Mouse (Mus musculus): ENCODE measurements around the gene Sall4. TPM values are rescaled to one million over a fixed set of nuclear protein-coding genes. Genes with fewer than 3 reads are reported as not detected.

Sall4 gene
- polyA plus RNA-seq, 1 experiment from 2014 or later: 3.1 TPM

DNA sequence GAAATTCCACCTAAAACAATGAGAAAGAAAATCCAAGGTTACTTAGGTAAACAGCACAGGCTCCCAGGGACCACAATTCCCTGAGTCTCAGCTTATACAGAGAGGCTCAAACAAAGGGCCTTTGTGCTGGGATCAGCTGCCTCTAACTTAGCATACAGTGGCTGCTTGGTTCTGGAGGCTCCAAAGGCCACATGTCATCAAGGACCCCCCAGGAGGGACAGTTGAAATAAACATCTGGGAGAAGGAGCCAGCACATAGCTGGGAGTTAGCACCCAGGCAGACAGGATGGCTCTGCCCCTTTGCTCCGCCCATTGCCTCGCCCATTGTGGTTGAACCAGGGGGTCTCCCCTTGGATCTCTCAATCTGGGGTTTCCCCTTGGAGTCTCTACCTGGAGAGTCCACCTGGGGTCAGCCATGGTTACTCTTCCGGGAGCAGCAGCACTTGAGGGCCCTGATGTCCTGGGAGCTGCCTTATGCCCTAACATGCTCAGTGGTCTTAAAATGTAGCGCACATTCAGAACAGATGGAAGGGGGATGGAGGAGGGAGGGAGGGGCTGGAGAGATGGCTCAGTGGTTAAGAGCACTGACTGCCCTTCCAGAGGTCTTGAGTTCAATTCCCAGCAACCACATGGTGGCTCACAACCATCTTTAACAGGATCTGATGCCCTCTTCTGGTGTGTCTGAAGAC, 23.5 kb upstream of the Sall4 start:
- H3K4me3 ChIP-seq (ENCODE audit: low read depth, low read length): no peak overlapping the region
- ATAC-seq: no peak
- H3K9me3 ChIP-seq (ENCODE audit: low read length): no peaks in the 10 kb centered on the region
- 70% methylated on average over 4 of the region's 4 CpGs for WGBS (ENCODE audit: insufficient replicate concordance)
- H3K9ac ChIP-seq (replicated peaks): no peak overlapping the region
- no peaks in the 10 kb centered on the region for H3K4me1 ChIP-seq (ENCODE audit: insufficient read depth)
- H3K27me3 ChIP-seq (ENCODE audit: insufficient read depth, low read length): no peaks in the 10 kb centered on the region
- TF ChIP-seq CTCF (IDR thresholded peaks at IDR 0.05; ENCODE audit: low read depth) (no peak), EP300 (IDR thresholded peaks at IDR 0.05; ENCODE audit: low read depth) (no peak)
- H3K27ac ChIP-seq (ENCODE audit: low read depth): no peak overlapping the region
- no peaks in the 10 kb centered on the region for H3K36me3 ChIP-seq (replicated peaks; ENCODE audit: insufficient read depth, low read length)
- no peak for DNase-seq
- no peak overlapping the region for H3K4me2 ChIP-seq (ENCODE audit: low read depth, low read length)

- ATAC-seq (no peak), DNase-seq (no peak)
- no peaks in the 10 kb centered on the region for H3K9me3 ChIP-seq (ENCODE audit: low read length)
- no peak overlapping the region for H3K4me2 ChIP-seq (ENCODE audit: low read depth, low read length)
- WGBS (ENCODE audit: insufficient replicate concordance): 81% methylated on average over 9 of the region's 9 CpGs
- H3K27me3 ChIP-seq (ENCODE audit: insufficient read depth, low read length): no peaks in the 10 kb centered on the region
- no peak overlapping the region for H3K27ac ChIP-seq (ENCODE audit: low read depth)
- no peaks in the 10 kb centered on the region for H3K4me1 ChIP-seq (ENCODE audit: insufficient read depth)
- no peak overlapping the region for H3K4me3 ChIP-seq (ENCODE audit: low read depth, low read length)
- H3K9ac ChIP-seq (replicated peaks): no peak overlapping the region
- no peak for TF ChIP-seq EP300 (IDR thresholded peaks at IDR 0.05; ENCODE audit: low read depth)
- no peak for TF ChIP-seq CTCF (IDR thresholded peaks at IDR 0.05; ENCODE audit: low read depth)
- H3K36me3 ChIP-seq (replicated peaks; ENCODE audit: insufficient read depth, low read length): no peaks in the 10 kb centered on the region
Measured at GRCm38 (mm10) chr2:168786174-168786573, 18.4 kb upstream of the Sall4 start.

GRCm38 (mm10) chr2:168780596-168780995, 12.9 kb upstream of the Sall4 start:
- no peaks in the 10 kb centered on the region for H3K27me3 ChIP-seq (ENCODE audit: insufficient read depth, low read length)
- H3K4me2 ChIP-seq (ENCODE audit: low read depth, low read length): no peak overlapping the region
- no peak overlapping the region for H3K4me3 ChIP-seq (ENCODE audit: low read depth, low read length)
- H3K27ac ChIP-seq (ENCODE audit: low read depth): no peak overlapping the region
- peaks cover 3% of the 10 kb centered on the region; the same call in 1 of the 2 replicates for H3K4me1 ChIP-seq (ENCODE audit: insufficient read depth)
- no peak for TF ChIP-seq EP300 (IDR thresholded peaks at IDR 0.05; ENCODE audit: low read depth)
- no peak for TF ChIP-seq CTCF (IDR thresholded peaks at IDR 0.05; ENCODE audit: low read depth)
- DNase-seq (no peak), ATAC-seq (no peak)
- H3K36me3 ChIP-seq (replicated peaks; ENCODE audit: insufficient read depth, low read length): no peaks in the 10 kb centered on the region
- H3K9me3 ChIP-seq (ENCODE audit: low read length): no peaks in the 10 kb centered on the region
- H3K9ac ChIP-seq (replicated peaks): no peak overlapping the region
- 64% methylated on average over 9 of the region's 9 CpGs for WGBS (ENCODE audit: insufficient replicate concordance)

GRCm38 (mm10) chr2:168780024-168780423, 12.3 kb upstream of the Sall4 start:
- no peak for TF ChIP-seq EP300 (IDR thresholded peaks at IDR 0.05; ENCODE audit: low read depth)
- TF ChIP-seq CTCF (IDR thresholded peaks at IDR 0.05; ENCODE audit: low read depth): no peak
- Histone ChIP-seq H3K4me2 (ENCODE audit: low read depth, low read length) (no peak overlapping the region), H3K4me1 (ENCODE audit: insufficient read depth) (peaks cover 3% of the 10 kb centered on the region; the same call in 1 of the 2 replicates), H3K4me3 (ENCODE audit: low read depth, low read length) (no peak overlapping the region), H3K9me3 (ENCODE audit: low read length) (no peaks in the 10 kb centered on the region), H3K9ac (replicated peaks) (no peak overlapping the region), H3K27ac (ENCODE audit: low read depth) (no peak overlapping the region), H3K36me3 (replicated peaks; ENCODE audit: insufficient read depth, low read length) (no peaks in the 10 kb centered on the region), H3K27me3 (ENCODE audit: insufficient read depth, low read length) (no peaks in the 10 kb centered on the region)
- DNase-seq (peak; percentile 24), ATAC-seq (no peak)
- WGBS (ENCODE audit: insufficient replicate concordance): 28% methylated on average over 9 of the region's 9 CpGs

GRCm38 (mm10) chr2:168777481-168777880, 9.7 kb upstream of the Sall4 start:
- DNase-seq: no peak
- Histone ChIP-seq H3K27ac (ENCODE audit: low read depth) (peak overlapping the region; percentile 79; the same call in 1 of the 2 replicates), H3K27me3 (ENCODE audit: insufficient read depth, low read length) (no peaks in the 10 kb centered on the region), H3K9me3 (ENCODE audit: low read length) (no peaks in the 10 kb centered on the region), H3K4me2 (ENCODE audit: low read depth, low read length) (no peak overlapping the region), H3K4me1 (ENCODE audit: insufficient read depth) (peaks cover 3% of the 10 kb centered on the region; the same call in 1 of the 2 replicates), H3K4me3 (ENCODE audit: low read depth, low read length) (no peak overlapping the region), H3K36me3 (replicated peaks; ENCODE audit: insufficient read depth, low read length) (no peaks in the 10 kb centered on the region), H3K9ac (replicated peaks) (no peak overlapping the region)
- no peak for TF ChIP-seq EP300 (IDR thresholded peaks at IDR 0.05; ENCODE audit: low read depth)
- TF ChIP-seq CTCF (IDR thresholded peaks at IDR 0.05; ENCODE audit: low read depth): no peak
- no peak for ATAC-seq

DNA sequence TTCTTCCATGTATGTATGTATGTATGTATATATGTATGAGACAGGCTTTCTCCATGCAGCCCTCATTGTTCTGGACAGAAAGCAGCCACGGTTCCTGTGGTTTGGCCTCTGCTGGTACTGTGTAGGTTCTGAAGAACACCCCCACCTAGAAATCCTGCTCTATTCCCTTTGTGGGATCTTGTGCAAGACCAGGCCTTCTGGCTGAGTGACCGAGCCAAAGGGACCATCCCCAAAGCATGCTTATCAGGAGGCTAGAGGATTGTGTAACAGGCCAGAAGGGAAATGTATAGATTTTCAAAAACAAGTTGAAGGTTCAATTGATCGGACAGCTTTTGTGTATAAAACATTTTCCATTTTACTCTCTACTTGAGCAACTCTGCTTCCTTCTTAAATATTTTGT, 8.5 kb upstream of the Sall4 start:
- Histone ChIP-seq H3K36me3 (replicated peaks; ENCODE audit: insufficient read depth, low read length) (no peaks in the 10 kb centered on the region), H3K27ac (ENCODE audit: low read depth) (peak overlapping the region; percentile 79), H3K9me3 (ENCODE audit: low read length) (no peaks in the 10 kb centered on the region), H3K27me3 (ENCODE audit: insufficient read depth, low read length) (no peaks in the 10 kb centered on the region), H3K4me2 (ENCODE audit: low read depth, low read length) (no peak overlapping the region), H3K9ac (replicated peaks) (no peak overlapping the region), H3K4me1 (ENCODE audit: insufficient read depth) (peaks cover 3% of the 10 kb centered on the region; the same call in 1 of the 2 replicates), H3K4me3 (ENCODE audit: low read depth, low read length) (no peak overlapping the region)
- ATAC-seq (peak; percentile 91), DNase-seq (peak; percentile 38)
- TF ChIP-seq CTCF (IDR thresholded peaks at IDR 0.05; ENCODE audit: low read depth) (no peak), EP300 (IDR thresholded peaks at IDR 0.05; ENCODE audit: low read depth) (peak; percentile 57; the same call in 1 of the 2 replicates)
- WGBS (ENCODE audit: insufficient replicate concordance): 34% methylated on average over 3 of the region's 3 CpGs

Measured in liver, postnatal 0 days (tissue).